Mouse (Mus musculus): ENCODE data around the gene Eya2. TPM values are rescaled to one million over a fixed set of nuclear protein-coding genes. Genes with fewer than 3 reads are reported as not detected.

The Eya2 gene
- polyA plus RNA-seq (2015; fragmentation: Nextera tagmentation; extraction: Ambion mirVana), result 5.0 and 7.5 TPM in 2 replicates

DNA sequence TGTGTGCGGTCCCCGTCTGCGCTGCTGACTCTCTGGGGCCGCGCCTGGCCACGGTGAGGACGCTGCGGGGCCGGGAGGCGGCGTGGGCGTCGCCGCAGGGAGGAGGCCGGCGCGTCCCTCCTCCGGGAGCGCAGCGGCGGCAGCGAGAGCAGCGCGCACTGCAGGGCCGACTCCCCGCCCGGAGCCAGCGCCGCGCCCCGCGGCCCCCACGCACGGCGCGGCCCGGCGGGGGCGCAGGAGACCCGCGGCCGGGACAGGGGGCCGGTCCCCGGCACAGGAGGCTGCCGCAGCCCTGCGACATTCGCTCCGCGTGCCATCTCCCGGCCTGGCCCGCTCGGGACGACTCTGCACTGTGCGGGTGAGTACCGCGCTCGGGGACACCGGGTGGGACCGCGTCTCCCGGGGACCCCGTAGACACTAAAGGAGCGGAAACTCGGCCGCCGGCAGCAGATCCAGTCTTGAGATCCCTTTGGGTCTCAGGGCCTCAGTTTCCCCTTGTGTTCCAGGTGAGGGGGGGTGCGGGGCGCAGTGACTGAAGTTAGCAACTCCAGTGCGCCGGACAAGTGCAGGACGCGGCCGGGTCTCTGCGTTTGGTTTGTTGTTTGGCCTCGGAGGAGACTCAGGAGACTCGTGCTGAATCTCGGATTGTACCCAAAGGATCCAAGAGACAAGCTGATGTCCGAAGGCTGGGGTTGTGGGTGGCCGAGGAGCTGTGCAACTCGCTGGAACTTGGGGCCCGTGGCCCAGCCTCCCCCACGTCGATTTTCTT lies at the start of gene Eya2:
Gene Eya2, plus strand, starts transcription at position 126 of the 769 bp plus-strand sequence.

Other genes starting within 250 kb of the Eya2 start
- gene Zfp663, start 226.3 kb upstream of the Eya2 start, polyA plus RNA-seq (2015; fragmentation: Nextera tagmentation; extraction: Ambion mirVana), result 0.14 and 0.71 TPM in 2 replicates
- 2.5 and 2.8 TPM in 2 replicates for gene Zfp334, start 206.8 kb upstream of the Eya2 start, polyA plus RNA-seq (2015; fragmentation: Nextera tagmentation; extraction: Ambion mirVana)
- gene Ocstamp, start 194.6 kb upstream of the Eya2 start, polyA plus RNA-seq (2015; fragmentation: Nextera tagmentation; extraction: Ambion mirVana), result 0.28 and 0.44 TPM in 2 replicates
- gene Slc13a3, start 121.8 kb upstream of the Eya2 start, polyA plus RNA-seq (2015; fragmentation: Nextera tagmentation; extraction: Ambion mirVana), result 1.3 and 2.1 TPM in 2 replicates
- 19.8 and 20.4 TPM in 2 replicates for gene Trp53rka, start 101.7 kb upstream of the Eya2 start, polyA plus RNA-seq (2015; fragmentation: Nextera tagmentation; extraction: Ambion mirVana)
- gene Slc2a10, start 91.2 kb upstream of the Eya2 start, polyA plus RNA-seq (2015; fragmentation: Nextera tagmentation; extraction: Ambion mirVana), result 2.5 and 3.0 TPM in 2 replicates

All from adrenal gland, postnatal 0 days (tissue).